Mouse (Mus musculus): ENCODE measurements around the gene Rreb1. TPM values are rescaled to one million over a fixed set of nuclear protein-coding genes. Genes with fewer than 3 reads are reported as not detected.

Gene Rreb1
- total RNA-seq (2014; rRNA removed; ENCODE audit: low replicate concordance): 18.2 and 21.2 TPM in 2 replicates
- 6.7 and 8.7 TPM in 2 replicates for polyA plus RNA-seq (2015; fragmentation: Nextera tagmentation; extraction: Ambion mirVana)

- 1% methylated on average over 37 of the region's 37 CpGs for WGBS
- H3K27ac ChIP-seq (ENCODE audit: low read depth): peak within 1 kb of the TSS; percentile 36
- no peaks in the 10 kb centered on the region for H3K27me3 ChIP-seq (ENCODE audit: control insufficient read depth, insufficient read depth, low read length)
- H3K9me3 ChIP-seq (replicated peaks; ENCODE audit: control insufficient read depth, low read length): no peaks in the 10 kb centered on the region
- no peak for TF ChIP-seq CTCF (IDR thresholded peaks at IDR 0.05; ENCODE audit: low read depth)
- TF ChIP-seq EP300 (IDR thresholded peaks at IDR 0.05; ENCODE audit: low read depth): no peak
- peak; percentile 31 for DNase-seq (ENCODE audit: low spot score)
- H3K4me1 ChIP-seq (ENCODE audit: control insufficient read depth, insufficient read depth): peaks cover 7% of the 10 kb centered on the region; the same call in 1 of the 2 replicates
- peak within 1 kb of the TSS; percentile 96 for H3K4me2 ChIP-seq (ENCODE audit: low read depth, low read length)
- peak within 1 kb of the TSS; percentile 61 for H3K4me3 ChIP-seq (ENCODE audit: low read depth, low read length)
- no peaks in the 10 kb centered on the region for H3K36me3 ChIP-seq (replicated peaks; ENCODE audit: control insufficient read depth, insufficient read depth, low read length)
- peak within 1 kb of the TSS; percentile 61 for H3K9ac ChIP-seq (replicated peaks; ENCODE audit: low read depth, low read length)
- peak; percentile 49; the same call in 1 of the 2 replicates for ATAC-seq (ENCODE audit: insufficient read depth, low read depth)
Observed at GRCm38 (mm10) chr13:37778147-37778593, at the start of gene Rreb1. Gene Rreb1, plus strand, starts transcription at chr13:37778400.

- DNase-seq (ENCODE audit: low spot score) (peak; percentile 29), ATAC-seq (ENCODE audit: insufficient read depth, low read depth) (no peak)
- Histone ChIP-seq H3K4me1 (ENCODE audit: control insufficient read depth, insufficient read depth) (0 out of 2 replicates have a peak, but pooled peaks cover 5% of the 10 kb centered on the region), H3K27ac (ENCODE audit: low read depth) (no peak overlapping the region), H3K36me3 (replicated peaks; ENCODE audit: control insufficient read depth, insufficient read depth, low read length) (no peaks in the 10 kb centered on the region), H3K9ac (replicated peaks; ENCODE audit: low read depth, low read length) (no peak overlapping the region), H3K27me3 (ENCODE audit: control insufficient read depth, insufficient read depth, low read length) (no peaks in the 10 kb centered on the region), H3K9me3 (replicated peaks; ENCODE audit: control insufficient read depth, low read length) (no peaks in the 10 kb centered on the region), H3K4me2 (ENCODE audit: low read depth, low read length) (no peak overlapping the region), H3K4me3 (ENCODE audit: low read depth, low read length) (no peak overlapping the region)
- 66% methylated on average over 7 of the region's 7 CpGs for whole genome bisulfite sequencing
- no peak for TF ChIP-seq EP300 (IDR thresholded peaks at IDR 0.05; ENCODE audit: low read depth)
- TF ChIP-seq CTCF (IDR thresholded peaks at IDR 0.05; ENCODE audit: low read depth): no peak
Observed at GRCm38 (mm10) chr13:37728551-37728950, 49.6 kb upstream of the Rreb1 start.

- H3K4me2 ChIP-seq (ENCODE audit: low read depth, low read length): no peak overlapping the region
- TF ChIP-seq EP300 (IDR thresholded peaks at IDR 0.05; ENCODE audit: low read depth) (no peak), CTCF (IDR thresholded peaks at IDR 0.05; ENCODE audit: low read depth) (no peak)
- no peaks in the 10 kb centered on the region for H3K9me3 ChIP-seq (replicated peaks; ENCODE audit: control insufficient read depth, low read length)
- no peak for ATAC-seq (ENCODE audit: insufficient read depth, low read depth)
- no peak overlapping the region for H3K4me3 ChIP-seq (ENCODE audit: low read depth, low read length)
- WGBS: 29% methylated on average over 12 of the region's 12 CpGs
- H3K27ac ChIP-seq (ENCODE audit: low read depth): no peak overlapping the region
- H3K27me3 ChIP-seq (ENCODE audit: control insufficient read depth, insufficient read depth, low read length): no peaks in the 10 kb centered on the region
- no peak overlapping the region for H3K9ac ChIP-seq (replicated peaks; ENCODE audit: low read depth, low read length)
- 0 out of 2 replicates have a peak, but pooled peaks cover 5% of the 10 kb centered on the region for H3K4me1 ChIP-seq (ENCODE audit: control insufficient read depth, insufficient read depth)
- H3K36me3 ChIP-seq (replicated peaks; ENCODE audit: control insufficient read depth, insufficient read depth, low read length): no peaks in the 10 kb centered on the region
- no peak for DNase-seq (ENCODE audit: low spot score)
Observed at GRCm38 (mm10) chr13:37731914-37732693, 46.1 kb upstream of the Rreb1 start.

GRCm38 (mm10) chr13:37734501-37734900 lies 43.7 kb upstream of the Rreb1 start:
- WGBS: 90% methylated on average over 11 of the region's 11 CpGs
- H3K9me3 ChIP-seq (replicated peaks; ENCODE audit: control insufficient read depth, low read length): no peaks in the 10 kb centered on the region
- no peak overlapping the region for H3K4me3 ChIP-seq (ENCODE audit: low read depth, low read length)
- DNase-seq (ENCODE audit: low spot score) (no peak), ATAC-seq (ENCODE audit: insufficient read depth, low read depth) (no peak)
- H3K27ac ChIP-seq (ENCODE audit: low read depth): no peak overlapping the region
- no peak overlapping the region for H3K9ac ChIP-seq (replicated peaks; ENCODE audit: low read depth, low read length)
- 0 out of 2 replicates have a peak, but pooled peaks cover 5% of the 10 kb centered on the region for H3K4me1 ChIP-seq (ENCODE audit: control insufficient read depth, insufficient read depth)
- H3K36me3 ChIP-seq (replicated peaks; ENCODE audit: control insufficient read depth, insufficient read depth, low read length): no peaks in the 10 kb centered on the region
- no peak for TF ChIP-seq CTCF (IDR thresholded peaks at IDR 0.05; ENCODE audit: low read depth)
- no peak overlapping the region for H3K4me2 ChIP-seq (ENCODE audit: low read depth, low read length)
- H3K27me3 ChIP-seq (ENCODE audit: control insufficient read depth, insufficient read depth, low read length): no peaks in the 10 kb centered on the region

GRCm38 (mm10) chr13:37740111-37740510 lies 38.1 kb upstream of the Rreb1 start:
- Histone ChIP-seq H3K27me3 (ENCODE audit: control insufficient read depth, insufficient read depth, low read length) (no peaks in the 10 kb centered on the region), H3K36me3 (replicated peaks; ENCODE audit: control insufficient read depth, insufficient read depth, low read length) (no peaks in the 10 kb centered on the region), H3K4me2 (ENCODE audit: low read depth, low read length) (no peak overlapping the region), H3K9ac (replicated peaks; ENCODE audit: low read depth, low read length) (no peak overlapping the region), H3K4me3 (ENCODE audit: low read depth, low read length) (no peak overlapping the region), H3K4me1 (ENCODE audit: control insufficient read depth, insufficient read depth) (peaks cover 12% of the 10 kb centered on the region; the same call in 1 of the 2 replicates), H3K27ac (ENCODE audit: low read depth) (no peak overlapping the region), H3K9me3 (replicated peaks; ENCODE audit: control insufficient read depth, low read length) (no peaks in the 10 kb centered on the region)
- WGBS: 74% methylated on average over 5 of the region's 5 CpGs
- TF ChIP-seq EP300 (IDR thresholded peaks at IDR 0.05; ENCODE audit: low read depth): no peak
- no peak for TF ChIP-seq CTCF (IDR thresholded peaks at IDR 0.05; ENCODE audit: low read depth)
- no peak for DNase-seq (ENCODE audit: low spot score)
- ATAC-seq (ENCODE audit: insufficient read depth, low read depth): no peak

Data from heart, postnatal 0 days (tissue).